Mouse (Mus musculus): ENCODE data around the gene BC030867. TPM values are rescaled to one million over a fixed set of nuclear protein-coding genes. Genes with fewer than 3 reads are reported as not detected.

The BC030867 gene
- total RNA-seq, 2 experiments from 2014 or later = 2.3 to 2.6 TPM

DNA sequence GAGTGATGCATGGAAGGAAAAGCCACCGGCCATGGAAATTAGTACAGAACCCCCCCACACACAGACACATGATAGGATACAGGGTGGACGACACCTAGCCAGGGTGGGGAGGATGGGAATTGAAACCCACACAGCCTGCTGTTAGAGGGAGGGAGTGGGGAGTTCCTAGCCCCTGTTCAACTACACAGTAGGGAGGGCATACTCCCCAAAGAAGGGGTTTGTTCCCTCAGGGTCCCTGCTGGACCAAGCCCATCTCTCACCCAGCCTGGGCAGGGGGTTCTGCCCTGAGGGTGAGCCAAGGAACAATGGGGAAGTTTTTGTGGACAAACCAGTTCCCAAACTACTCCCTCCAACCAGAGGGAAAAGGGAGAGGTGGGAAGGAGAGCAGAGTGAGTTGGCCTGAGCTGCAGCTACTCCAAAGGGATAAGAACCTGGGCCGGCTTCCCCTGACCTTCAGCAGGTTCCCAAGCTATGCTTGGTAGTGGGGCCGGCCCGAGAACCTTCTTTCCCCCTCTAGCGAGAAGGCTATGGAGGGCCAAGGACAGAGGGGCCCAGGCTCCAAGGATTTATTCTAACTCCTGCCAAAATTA is 40.9 kb downstream of the BC030867 start:
- DNase-seq (ENCODE audit: low spot score in 2 of 2) = no peak

DNA sequence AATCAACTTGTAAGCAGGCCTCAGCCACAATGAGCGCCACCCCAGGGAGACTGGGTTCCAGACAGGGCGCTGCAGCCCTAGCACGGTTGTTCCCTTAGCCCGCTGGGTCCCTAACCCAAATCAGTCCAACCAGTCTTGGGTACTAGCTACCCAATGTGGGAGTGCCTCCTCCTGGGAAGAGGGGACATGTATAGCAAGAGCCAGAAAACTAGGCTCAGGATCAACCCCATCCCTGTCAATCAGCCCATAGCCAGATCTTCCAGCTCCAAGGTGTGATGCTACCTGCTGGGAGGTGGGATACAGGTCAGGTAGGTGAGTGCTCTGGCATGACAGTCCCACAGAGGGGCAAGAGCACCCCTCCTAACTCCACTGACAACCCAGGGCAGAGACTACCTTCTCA is 41.5 kb downstream of the BC030867 start:
- no peak for DNase-seq (ENCODE audit: low spot score in 2 of 2)

DNA sequence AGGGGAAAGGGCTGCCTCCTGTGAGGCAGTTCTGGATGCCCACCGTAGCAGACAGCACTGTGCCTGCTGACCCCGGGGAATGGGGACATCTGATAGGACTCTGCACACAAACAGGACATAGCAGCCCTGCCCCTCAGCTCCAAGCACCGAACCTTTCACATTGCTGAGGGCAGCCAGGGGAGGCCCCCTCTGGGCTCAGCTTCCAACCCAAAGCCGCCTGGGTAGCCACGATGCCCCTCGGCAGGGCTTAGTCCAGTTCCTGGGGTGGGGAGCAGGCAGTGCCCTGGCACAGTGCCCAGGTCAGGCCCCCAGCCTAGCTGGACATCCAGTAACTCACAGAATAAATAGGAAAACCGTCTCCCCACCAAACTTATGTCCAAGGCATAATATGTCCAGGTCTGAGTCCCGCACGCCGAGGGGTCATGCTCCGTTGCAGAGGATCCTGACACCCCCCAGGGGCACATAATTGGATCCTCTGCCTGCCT is 42.4 kb downstream of the BC030867 start:
- DNase-seq (ENCODE audit: low spot score in 2 of 2) = no peak

DNA sequence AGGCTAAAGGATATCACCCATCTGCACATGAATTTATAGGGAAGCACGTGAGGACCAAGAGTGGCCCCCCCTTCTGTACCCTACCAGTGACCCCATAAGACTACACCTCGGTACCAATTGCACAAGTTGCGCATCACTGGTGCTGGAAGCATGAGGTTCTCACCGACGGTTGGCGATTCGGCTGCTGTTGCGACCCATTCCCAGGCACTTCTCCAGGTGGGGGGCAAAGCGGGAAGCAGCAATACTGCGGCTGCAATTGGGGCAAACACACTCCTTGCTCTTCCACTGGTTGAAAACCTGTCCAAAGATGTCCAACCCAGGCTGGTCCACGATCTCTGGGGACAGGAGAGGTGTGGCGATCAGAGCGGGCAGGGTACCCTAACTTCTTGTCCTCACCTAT is 45.3 kb downstream of the BC030867 start:
- DNase-seq (ENCODE audit: low spot score in 2 of 2) = no peak

DNA sequence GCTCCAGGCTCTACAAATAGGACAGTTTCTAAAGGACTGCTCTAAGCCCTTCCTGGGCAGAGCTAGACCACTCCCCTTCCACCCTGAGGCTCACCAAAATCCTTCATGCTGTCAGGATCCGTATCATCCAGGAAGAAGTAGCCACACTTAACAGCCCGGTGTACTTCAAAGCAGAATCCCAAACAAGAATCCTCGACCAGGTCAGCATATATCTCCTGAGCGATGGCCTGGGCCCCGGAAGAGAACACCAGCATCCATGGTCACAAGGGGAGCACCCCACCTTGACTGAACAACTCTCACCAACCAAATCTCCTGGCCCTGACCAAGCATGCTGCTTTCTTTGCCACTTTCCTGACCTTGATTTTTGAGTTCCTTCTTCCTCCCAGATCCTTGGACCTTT is 45.7 kb downstream of the BC030867 start:
- DNase-seq (ENCODE audit: low spot score in 2 of 2) = no peak

DNA sequence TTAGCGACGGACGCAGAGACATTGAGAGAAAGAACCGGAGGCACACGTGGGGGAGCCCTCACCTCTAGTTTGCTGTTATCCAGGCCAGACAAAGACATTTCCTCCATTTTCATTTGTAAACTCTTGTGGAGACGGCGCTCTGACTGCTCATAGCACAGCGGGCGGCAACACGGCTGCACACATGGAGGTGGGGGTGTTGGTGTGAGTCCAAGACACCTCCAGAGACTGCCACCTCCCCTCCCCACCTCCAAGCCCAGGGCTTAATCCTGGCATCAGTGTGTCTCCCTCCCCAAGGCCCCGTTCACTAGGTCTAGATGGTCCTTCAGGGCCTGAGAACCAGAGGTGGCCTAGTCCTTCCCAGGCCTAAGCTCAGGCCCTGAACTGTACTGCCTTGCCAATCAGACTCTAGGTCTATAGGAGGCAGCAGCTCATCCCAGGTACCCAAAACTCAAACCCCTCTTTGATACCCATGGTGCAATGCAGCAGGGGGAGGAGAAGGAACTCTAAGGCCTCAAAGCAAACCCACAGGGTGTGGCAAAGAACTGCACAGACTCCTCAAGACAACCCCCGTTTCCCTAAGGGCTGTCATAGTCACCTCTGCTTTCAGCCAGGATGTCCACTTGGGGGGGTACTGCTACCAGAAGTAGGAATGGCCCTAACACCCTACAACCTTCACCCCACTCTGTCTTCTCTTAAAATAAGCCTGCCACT is 46.4 kb downstream of the BC030867 start:
- no peak for DNase-seq (ENCODE audit: low spot score in 2 of 2)

DNA sequence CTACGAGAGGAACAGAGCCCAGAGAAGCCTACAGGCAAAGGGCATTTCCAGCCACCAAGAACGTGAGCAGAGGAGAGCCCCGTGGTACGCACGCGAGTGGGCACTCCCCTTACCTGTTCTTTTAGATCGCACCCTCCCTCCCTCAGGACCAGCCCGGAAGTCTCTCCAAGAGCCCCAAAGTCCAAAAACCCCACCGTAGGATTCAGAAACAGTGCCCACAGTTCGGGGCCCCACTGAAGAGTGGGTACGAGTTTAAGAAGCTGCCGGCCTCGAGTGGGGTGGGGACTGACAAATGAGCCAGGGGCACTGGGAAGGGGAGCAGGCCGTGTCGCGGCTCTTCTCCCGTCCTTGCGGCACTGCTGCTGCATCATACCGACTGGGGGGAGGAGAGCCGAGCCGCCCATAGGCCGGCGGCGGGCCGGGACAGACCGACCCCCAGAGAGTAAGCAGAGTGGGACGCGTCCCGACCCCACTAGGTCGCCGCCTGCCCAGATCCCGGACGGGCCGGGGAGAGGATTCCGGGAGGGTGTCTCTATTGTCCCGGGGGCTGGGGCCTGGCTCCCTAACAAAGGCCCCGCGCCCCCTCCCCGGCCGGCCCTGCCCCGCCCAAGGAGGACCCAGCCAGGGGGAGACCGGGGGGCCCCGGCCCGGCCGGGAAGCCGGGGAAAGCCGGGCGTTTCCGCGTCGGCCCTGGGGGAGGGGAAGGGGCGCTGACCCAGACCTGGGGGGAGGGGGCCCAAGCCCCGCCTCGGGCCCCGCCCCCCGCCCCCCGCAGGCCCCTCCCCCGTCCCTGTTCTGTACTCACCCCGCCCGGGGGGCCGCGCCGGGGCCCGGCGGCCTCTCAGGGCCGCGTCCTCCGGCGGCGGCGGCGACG is 47.2 kb downstream of the BC030867 start:
- DNase-seq (ENCODE audit: low spot score in 2 of 2) = peak; percentile 61 to 71

DNA sequence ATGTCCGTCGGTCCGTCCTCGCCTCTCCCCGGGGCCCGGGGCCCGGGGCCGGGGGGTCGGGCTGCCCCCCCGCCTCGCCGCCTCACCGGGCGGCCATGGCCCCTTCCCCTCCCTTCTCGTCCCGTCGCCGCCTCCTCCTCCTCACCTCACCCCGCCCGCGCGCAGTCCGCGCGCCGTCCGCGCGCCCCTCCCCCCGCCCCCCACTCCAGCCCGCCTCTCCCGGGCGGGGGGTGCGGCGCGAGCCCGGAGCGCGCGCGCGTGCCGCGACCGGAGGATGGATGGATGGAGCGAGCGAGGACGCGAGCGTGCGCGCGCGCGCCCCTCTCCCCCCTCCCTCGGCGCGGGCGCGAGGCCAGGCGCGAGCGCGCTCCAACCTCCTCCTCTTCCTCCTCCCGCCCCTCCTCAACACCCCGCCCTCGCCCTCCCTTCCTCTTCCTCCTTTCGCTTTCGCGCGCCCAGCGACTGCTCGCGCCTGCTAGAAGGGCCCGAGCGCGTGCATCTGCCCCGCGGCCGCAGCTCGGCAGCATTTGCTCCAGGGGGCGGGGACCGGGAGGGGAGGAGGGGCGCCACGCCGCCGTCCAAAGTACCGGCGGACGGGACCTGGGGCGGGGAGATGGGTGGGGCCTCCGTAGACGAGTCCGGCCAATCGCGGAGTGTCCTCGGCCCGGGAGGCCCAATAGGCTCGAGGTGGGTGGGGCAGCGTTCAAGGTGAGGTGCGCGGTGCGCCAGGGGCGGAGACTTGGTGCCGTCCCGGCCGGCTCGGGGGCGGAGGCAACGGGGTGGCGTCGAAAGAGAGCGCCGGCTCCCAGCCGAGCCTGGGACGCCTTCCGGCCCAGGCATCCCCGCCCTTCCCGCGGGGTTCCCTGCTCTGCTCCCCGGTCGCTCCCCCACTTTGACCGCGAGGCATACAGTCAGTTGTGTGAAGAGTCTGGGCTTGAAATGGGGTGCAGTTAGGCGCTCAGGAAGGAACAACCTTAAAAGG is 48.1 kb downstream of the BC030867 start, which contains the start of gene Atxn7l3:
Gene Atxn7l3, minus strand, starts transcription at position 141 of the 982 bp plus-strand sequence.
- DNase-seq (ENCODE audit: low spot score in 2 of 2) = peak; percentile 95 to 98

DNA sequence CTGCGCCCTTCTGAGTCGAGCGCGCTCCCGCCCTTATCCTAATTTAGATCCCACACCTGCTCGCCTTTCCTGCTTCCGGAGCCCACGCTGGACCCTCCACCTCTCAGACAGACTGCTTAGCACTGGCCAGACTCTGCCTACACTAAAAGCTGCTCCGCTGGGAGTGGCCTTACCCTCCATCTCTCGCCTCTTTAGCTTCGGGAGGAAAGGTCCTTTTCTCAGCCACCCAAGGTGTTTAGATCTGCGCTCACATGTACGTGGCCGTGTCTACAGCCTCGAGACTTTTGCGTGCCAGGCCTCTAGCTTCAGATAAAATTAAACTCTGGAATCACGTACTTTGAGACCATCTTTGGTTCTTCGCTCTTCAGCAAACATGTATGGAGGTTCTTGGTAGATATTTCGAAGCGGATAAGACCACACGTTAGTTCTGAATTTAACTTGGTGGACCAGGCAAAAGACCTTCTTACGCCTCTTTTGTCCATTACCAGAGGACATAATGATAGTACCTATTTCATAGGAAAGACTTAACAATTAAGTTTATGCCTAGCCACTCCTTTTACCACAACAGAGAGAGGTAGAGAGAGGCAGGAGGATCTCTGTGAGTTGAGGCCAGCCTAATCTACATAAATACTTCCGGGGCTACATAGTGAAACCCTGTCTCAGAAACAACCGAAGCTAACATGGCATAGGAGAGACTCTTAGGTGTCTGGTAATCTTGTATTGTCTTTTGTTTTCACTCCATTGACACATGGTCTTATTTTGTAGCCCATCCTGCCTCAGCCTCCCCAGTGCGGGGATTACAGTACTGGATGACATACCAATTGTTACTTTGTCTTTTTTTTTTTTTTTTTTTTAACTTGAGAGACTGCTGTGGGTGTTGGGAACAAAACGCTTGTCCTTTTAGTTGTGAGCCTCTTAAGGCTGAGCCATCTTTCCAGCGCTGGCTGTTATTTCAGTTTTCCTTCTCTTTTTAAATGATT is 49.2 kb downstream of the BC030867 start:
- DNase-seq (ENCODE audit: low spot score in 2 of 2) = no peak

DNA sequence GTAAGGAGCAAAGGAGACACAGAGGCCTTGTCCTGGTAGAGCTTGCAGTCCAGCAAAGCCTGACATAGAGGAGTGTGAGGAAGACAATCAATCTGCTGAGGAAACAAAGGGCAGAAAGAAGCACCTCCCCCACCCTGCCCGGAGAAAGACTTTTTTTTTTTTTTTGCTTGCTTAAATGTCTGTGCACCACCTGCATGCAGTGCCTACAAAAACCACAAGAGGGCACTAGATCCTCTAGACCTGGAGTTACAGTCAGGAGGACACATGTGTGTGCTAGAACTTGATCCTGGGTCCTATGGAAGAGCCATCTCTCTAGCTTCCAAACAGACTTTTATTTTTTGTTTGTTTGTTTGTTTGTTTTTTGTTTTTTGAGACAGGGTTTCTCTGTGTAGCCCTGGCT is 51.2 kb downstream of the BC030867 start:
- DNase-seq (ENCODE audit: low spot score in 2 of 2) = no peak

DNA sequence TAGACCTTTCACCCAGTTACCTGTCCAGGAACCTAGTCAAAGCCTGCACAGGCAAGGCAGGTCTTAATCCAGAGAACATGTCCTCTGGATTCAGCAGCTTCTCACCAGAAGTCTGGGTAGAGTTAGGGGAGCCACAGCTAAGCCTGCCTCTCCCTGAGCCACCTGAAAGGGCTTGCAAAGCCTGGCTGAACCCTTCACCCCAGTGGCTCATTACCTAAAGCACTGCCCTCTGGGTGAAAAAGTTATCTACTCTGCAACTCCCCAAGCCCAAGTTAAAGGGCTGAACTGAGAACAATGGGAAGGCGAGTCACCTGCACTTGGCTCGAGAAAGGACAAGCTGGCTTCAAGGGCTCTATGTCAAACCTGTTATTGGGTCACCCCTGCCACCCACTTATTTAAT is 55.5 kb downstream of the BC030867 start:
- no peak for DNase-seq (ENCODE audit: low spot score in 2 of 2)

DNA sequence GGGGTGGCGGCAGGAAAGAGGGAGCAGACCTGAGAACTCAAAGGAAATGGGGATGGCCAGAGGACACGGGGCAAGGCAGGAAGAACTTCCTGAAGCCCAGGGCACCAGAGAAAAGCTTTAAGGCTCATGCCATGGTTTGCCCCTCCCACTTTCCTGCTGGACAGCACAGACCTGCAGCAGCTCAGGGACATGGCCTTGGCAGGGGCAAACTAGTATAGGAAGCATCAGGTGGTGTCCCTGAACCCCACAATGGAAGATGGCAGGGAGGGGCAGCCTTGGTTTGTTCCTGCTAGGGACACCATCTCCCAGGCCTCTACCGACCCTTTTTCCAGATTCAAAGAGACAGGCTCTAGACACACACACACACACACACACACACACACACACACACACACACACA is 56.7 kb downstream of the BC030867 start:
- DNase-seq (ENCODE audit: low spot score in 2 of 2) = no peak

DNA sequence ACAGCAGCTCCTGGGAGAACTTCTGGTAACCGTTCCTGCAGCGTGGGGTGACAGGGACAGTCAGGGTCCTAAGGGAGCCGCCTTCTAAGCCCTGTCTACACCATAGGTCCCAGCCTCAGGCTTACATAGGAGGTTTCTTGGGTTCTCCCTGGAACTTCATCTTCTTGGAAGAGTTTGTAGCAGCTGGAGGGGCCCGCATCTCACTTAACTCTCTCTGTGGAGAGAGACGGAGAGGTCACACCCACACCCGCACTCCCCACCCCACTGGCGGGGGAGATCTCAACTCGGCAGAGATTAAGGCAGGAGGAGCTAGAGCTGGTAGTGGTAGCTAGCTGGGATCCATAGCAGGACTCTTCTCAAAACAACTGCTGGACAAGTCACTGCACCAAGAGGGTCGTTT is 59.4 kb downstream of the BC030867 start:
- DNase-seq (ENCODE audit: low spot score in 2 of 2) = no peak

DNA sequence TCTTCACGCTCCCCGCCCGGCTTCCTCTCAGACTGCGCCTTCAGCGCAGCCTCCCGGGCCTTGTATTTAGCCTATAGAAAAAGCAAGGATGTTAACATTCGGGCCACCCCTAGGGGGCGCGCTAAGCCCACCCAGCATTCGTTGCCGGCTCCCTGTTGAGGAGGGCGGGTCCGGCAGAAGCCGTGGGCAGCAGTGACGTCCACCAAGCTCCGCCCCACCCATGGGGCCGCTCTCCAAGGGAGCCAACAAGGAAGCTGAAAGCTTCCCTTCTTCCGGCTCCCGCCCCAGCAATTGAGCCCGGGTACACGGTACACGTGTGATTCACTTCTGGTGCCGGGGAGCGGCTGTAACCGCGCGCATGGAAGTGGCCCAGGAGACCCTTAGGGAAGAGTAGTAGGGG is 60.3 kb downstream of the BC030867 start:
- peak; percentile 97 to 98 for DNase-seq (ENCODE audit: low spot score in 2 of 2)

DNA sequence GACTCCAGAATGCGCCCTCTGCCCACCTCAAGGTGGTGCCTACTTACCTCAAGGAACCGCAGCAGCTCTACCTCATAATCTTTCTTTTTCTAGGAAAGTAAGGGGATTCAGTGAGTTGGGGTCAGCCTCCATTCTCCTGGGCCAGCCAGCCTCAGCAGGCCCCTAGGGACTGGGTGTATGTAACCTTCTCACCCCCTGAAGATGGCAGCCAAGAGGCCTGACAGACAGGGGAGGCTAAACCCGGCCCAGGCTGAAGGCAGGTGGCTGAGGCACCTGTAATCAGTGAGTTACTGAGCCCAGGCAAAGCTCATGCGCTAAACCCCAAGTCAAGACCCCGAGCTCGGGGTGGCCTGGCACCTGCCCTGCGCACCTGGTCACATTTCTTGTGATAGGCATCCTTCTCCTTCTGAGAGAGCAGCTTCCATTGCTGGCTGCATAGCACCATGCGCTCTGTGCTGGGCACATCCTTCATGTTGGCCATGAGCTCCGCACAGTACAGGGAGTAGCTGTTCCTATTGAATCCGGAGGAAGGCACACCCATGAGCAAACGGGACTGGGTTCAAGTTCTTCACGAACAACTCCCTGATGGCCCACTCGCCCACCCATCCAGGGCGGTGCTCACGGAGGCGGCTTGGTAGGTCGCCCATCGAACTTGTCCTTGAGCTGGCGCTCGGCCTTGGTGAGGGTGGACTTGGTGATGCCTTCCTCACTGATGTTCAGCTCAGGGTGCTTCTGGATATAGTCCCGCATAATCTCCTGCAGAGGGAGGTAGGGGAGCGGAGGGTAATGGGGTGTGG is 61.3 kb downstream of the BC030867 start:
- no peak for DNase-seq (ENCODE audit: low spot score in 2 of 2)

DNA sequence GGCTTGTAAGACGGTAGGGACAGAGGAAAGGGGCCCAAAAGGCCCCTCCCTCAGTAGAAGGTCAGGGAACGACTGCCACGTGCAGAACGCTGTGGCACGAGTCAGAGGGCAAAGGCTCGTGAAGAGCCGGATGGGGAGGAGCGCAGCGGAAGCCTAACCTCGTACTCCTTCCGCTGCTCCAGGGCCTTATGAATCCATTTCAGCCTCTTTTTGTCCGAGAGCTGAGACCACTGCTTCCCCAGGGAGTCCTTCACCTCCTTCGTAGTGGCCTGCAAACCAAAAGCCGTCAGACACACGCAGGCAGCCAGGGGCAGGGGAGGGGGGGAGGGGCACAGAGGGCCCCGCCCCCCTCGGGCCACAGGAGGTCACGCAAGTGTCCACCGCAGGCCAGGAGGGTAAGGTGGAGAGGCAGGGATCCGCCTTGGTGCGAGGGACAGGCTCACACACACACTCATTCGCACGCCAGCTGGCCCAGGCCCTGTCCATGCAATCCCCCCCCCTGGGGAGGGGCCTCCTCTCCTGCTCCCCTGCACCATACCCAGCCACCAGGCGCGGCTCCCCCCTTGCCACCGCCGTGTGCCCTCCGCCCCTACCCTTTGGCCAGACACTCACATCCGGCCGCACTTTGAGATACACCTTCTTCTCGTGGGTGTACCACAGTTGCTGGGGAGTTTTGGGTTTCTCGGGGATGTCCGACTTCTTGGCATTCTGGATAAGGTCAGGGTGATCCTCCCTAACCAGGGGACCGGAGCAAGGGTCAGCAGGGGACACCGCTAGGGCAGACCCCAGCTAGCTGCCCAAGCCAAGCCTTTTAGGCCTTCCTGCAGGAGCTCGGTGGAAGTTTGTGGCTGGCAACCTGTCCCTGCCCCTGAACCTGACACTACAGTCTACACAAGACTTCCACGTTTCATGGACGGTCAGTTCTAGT is 62.4 kb downstream of the BC030867 start:
- DNase-seq (ENCODE audit: low spot score in 2 of 2) = peak in 1 of 2 experiments; percentile 20

DNA sequence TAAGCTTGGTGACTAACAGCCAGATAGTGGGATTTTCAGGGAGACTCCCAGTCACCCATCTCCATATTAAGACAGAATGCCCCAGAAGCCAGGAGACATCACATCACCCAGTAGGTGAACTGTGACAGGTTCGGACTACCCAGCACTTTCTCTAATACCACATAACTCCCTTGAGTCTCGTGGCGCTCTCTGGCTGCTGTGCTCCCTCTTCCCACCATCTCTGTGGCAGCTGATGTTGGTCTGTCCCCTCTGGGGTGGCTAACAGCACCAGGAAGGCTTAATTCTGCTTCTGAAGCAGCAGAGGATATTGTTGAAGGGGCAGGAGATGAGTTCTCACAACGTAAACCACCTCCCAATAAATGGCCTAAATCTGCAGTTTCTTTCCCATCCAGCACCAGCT is 63.3 kb downstream of the BC030867 start:
- no peak for DNase-seq (ENCODE audit: low spot score in 2 of 2)

DNA sequence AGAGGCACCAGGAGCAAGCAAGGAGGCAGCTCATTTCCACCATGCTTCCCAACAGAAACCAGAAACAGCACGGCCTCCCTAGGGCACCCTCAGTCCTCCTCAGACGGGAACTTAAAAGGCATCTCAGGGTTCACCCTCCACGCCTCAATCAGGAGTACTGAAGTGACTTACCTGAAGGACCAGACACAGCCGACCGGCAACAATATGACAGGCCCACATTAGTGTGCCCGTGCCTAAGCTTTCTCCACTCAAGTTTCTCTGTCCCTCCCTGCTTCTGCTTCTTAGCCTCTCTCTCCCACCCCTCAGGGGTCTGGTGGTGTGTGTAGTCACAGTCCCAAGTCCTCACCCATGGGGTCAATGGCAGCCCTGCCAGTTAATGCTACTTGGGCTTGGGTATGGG is 63.9 kb downstream of the BC030867 start:
- no peak for DNase-seq (ENCODE audit: low spot score in 2 of 2)
